Mouse (Mus musculus) urinary bladder, adult 18-20 months (tissue): ENCODE measurements around the gene Olfr1367.

Experiments
- DNase-seq, 2 experiments: peaks; one replicate each; pipeline ENCODE4 v3.0.0; 2022; ENCODE audit warnings: low spot score in 2 of 2, mixed read lengths in 2 of 2

Olfr1367 gene

DNA sequence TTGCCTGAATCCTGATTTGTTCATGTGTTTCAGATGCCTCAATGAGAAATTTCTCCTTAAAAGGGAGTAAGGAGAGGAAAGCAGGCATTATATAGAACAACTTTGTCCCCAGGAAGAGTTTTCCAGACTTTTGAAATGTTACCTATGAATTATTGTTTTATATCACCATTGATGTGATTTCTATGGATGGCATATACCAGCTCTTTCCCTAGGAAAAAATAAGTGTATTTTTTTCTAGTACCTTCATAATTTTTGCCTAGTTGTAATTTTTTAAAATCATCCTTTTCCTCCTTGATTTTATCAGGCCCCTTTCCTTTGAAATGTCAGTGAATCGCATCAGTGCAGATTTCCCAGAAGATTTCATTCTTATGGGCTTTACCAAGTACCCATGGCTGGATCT lies at the start of gene Olfr1367:
Olfr1367 (plus strand) TSS at position 301 of the 400 bp plus-strand sequence.
- no peak for DNase-seq

DNA sequence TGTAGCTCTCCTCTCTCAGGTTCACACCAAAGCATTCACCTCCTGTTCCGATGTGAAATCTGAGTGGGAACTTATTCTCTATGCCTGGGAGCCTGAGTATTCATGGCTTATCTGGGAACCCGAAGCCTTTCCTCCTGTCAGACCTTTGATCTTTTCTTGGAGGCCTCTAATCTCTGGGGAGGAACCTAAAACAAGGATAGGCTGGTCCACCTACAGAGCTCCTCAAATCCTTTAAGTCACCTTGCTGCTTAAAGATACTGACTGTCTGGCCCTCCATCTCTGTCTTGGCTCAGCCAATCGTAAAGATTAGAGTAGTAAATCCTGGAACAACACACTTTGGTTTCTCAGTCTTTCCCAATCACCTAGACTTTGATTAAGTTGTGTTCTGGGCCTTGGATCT lies 48.2 kb upstream of the Olfr1367 start:
- no peak for DNase-seq

- no peak for DNase-seq
Observed at GRCm38 (mm10) chr13:21304483-21305066, 42.1 kb upstream of the Olfr1367 start.

DNA sequence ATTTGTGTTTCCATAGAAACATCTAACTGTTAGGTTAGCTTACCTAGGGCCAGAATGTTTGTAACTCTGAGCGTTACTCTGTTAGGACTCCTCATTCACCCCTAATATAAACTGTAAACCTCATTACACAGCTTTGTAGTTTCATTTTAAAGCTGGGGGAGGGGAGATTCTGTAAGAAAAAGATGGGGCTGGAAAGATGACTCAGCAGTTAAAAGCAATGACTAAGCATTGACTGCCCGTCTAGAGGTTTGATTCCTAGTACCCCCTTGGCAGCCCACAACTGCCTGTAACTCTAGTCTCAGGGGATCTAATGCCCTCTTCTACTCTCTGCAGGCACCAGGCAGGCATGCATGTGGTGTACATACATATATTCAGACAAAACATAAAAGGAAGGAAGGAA lies 36.9 kb upstream of the Olfr1367 start:
- DNase-seq: no peak

DNA sequence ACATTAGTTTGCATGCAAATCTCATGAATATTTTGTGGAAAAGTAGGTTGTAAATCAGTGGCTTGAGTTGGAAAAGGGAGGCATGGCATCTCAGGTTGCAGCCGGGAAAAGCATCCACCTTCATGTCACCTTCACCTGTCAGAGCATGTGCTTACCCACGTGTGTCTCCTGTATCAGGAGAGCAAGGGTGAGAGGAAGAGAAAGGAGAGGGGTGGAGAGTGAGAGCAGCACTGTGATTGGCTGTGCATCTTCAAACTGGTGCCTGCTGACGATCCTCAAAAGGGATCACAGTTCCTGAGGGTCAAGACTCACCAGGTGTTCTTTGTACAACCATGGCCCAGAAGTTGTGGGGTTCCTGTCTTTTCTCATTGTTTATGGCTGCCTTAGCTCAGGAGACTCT lies 34.8 kb upstream of the Olfr1367 start, which contains the start of gene Gpx6:
Gpx6 (plus strand) TSS at position 200 of the 400 bp plus-strand sequence.
- DNase-seq: no peak

DNA sequence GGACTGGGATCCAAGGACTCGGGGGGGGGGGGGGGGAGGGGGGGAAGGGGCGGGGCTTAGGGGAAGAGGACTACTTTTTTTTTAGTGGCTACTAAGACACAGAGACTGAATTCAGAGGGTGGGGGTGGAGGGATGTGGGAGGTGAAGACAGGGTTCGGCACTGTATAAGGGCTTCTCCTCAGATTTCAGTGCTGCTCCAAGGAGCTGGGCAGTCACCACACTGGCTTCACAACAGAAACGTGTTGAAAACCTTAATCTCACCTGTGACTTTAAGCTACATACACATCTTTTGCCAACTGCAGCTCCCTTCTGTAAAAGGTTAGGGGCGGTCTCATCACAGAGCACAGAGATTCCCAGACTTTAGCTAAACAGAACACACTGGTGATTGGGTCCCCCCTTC lies 33.9 kb upstream of the Olfr1367 start:
- DNase-seq: no peak

GRCm38 (mm10) chr13:21313903-21314302 lies 32.8 kb upstream of the Olfr1367 start:
- no peak for DNase-seq

DNA sequence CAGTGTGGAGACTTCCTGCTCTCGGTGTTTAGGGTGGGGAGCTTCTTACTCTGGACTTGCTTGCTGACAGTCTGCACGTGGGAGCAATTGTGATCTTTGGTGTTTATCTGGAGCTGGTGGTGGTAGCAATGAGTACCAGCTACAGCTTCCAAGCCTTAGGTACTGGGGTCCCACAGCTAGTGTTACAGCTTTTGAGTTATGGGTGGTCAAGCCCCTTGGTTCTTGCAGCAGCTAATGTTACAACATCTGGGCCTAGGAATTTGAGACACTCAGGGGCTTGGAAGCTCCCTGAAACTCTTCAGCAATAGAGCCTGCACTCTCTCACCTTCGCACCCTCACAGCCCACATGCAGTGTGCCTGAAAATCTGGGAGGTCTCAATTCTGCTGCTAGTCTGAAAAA lies 26.4 kb upstream of the Olfr1367 start:
- no peak for DNase-seq

- DNase-seq: no peak
Observed at GRCm38 (mm10) chr13:21321890-21322494, 24.7 kb upstream of the Olfr1367 start.

GRCm38 (mm10) chr13:21322509-21323375 lies 24.0 kb upstream of the Olfr1367 start:
- no peak for DNase-seq

GRCm38 (mm10) chr13:21323405-21323804 lies 23.3 kb upstream of the Olfr1367 start:
- DNase-seq: no peak

DNA sequence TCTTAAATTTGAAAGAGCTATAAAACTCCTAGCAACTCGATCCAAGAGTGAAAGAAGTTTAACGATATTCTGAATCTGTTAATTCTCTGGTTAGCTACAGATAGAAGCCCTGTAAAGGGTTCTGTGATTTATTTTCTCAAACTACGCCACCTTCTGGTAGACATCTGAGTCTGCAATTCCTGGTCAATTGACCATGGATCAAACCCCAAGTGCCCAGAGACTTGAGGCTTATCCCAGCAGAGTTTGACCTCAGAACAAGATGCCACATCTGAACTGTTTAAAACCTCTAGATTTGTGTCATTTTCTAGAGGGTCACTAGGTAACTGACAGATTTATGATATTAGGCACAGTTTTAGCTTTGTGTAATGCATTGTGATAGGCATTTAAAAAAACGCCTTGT lies 20.5 kb upstream of the Olfr1367 start:
- no peak for DNase-seq

DNA sequence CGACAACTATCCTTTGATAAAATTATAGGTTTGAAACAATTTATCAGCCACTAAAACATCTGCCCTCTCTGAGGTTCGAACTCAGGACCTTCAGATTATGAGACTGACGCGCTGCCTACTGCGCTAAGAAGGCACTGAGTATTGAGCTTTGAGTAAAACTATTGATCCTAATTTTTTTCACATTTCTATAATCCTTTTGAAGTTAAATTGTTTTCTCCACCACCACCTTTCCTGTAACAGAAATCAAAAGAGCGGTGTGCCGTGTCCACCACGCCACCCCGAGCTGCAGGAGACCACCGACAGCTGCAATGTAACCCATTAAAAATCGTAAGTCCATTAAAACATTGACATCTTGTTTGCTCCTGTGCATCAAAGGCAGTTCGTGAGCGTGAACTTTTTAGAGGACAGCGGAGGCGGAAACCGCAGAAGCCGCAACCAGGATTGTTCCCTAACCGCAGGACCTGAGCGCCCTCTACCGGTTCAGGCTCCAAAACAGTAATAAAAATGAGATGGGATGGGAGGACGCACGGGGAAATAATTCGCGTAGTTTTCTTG lies 20.0 kb upstream of the Olfr1367 start:
- peak; percentile 55 to 71 for DNase-seq

- DNase-seq: no peak
Observed at GRCm38 (mm10) chr13:21327424-21327823, 19.3 kb upstream of the Olfr1367 start.

DNA sequence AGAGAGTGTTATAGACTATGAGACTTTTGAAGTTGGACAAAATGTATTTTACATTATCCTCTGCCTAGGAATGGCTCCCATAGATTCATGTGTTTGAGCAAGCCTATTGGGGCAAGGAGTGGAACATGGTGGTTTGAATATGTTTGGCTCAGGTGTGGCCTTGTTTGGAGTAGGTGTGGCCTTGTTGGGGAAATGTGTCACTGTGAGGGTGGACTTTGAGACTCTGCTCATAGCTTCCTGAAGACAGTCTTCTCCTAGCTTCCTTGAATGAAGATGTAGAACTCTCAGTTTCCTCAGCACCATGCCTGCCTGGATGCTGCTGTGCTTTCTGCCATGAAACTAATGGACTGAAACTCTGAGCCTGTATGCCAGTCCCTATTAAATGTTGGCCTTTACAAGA lies 3.9 kb downstream of the Olfr1367 start:
- DNase-seq: no peak

DNA sequence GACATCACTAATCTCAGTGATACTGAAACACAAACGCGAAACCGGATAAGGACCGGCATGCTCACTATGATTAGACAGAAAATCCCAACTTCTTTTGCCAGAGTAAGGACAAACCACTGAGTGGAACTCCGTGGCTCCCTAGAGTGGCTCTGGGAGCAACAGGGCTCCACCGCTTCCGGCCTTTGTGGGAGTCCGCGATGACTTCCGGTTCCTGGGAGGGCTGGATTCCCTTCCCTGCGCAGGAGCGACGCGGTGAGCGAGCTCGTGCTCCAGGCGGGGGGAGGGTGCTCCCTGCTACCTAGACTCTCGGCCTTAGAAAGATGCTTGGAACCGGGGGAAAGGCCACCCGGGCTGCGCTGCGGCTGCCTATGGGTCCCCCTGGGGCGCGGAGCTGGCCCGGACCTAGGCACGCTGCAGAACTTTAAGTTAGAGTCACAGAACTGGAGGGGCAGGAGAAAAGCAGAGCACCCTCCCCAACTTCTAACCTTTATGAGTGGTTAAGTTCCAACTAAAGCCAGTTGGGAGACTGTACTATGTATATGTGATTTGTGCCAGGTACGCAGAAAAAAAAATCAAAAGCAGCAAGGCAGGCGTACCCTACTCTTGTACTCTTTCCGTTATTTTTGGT lies 16.0 kb downstream of the Olfr1367 start, which contains the start of gene Zscan12:
Zscan12 (plus strand) TSS at position 200 of the 628 bp plus-strand sequence.
- peak; percentile 76 to 89 for DNase-seq

GRCm38 (mm10) chr13:21363719-21364118 lies 17.0 kb downstream of the Olfr1367 start:
- no peak for DNase-seq

DNA sequence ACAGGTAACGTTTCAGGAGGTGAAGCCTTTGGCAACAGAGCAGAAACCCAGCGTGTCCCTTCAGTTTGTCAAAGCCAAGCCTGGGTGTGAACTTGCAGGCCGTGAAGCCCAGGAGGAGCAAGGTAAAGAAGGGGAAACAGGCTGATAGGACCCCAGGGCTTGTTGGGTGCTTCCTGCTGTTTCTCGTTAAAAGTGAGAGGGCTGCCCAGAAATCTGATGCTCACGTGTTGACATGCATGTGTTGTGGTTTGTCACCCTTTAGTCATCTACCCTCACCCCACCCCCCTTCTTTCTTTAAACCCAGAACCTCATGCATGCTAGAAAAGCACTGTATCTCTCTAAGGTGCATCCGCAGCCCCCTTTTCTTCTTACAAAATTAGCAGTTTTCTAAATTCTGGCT lies 19.9 kb downstream of the Olfr1367 start:
- DNase-seq: no peak

DNA sequence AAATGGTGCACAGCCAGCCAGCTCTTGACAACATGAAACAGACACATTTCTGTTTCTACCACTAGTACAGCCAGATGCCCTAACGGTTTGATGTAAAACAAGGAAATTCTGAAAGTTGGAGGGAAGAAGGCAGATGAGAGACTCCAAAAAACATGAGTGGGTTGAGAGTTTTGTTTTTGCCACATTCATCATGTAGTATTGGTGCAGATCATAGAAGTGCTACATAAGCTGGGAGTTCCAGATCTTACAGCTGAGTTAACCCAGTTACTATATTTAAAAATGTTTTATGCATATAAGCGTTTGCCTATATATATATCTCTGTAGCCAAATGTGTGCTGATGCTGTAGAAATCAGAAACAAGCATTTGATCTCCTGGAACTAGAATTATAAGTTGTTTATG lies 26.0 kb downstream of the Olfr1367 start:
- no peak for DNase-seq

DNA sequence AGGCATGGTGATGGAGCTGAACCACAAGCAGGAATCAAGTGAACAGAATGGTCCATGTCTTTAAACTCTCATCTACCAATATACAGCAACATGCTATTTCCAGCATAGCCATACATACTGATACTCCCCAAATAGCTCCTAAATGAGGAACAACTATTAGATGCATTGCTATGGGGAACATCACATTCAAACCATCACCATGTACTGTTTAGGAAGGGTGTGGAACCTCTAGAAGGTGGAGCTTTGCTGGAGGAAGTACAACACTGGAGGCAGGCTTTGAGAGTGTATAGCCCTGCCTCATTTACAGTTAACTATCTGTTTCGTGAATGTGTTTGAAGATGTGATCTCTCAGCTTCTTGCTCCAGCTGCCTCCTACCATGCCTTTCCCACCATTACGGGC lies 31.1 kb downstream of the Olfr1367 start:
- no peak for DNase-seq

GRCm38 (mm10) chr13:21395211-21395610 lies 48.5 kb downstream of the Olfr1367 start:
- DNase-seq: no peak

DNA sequence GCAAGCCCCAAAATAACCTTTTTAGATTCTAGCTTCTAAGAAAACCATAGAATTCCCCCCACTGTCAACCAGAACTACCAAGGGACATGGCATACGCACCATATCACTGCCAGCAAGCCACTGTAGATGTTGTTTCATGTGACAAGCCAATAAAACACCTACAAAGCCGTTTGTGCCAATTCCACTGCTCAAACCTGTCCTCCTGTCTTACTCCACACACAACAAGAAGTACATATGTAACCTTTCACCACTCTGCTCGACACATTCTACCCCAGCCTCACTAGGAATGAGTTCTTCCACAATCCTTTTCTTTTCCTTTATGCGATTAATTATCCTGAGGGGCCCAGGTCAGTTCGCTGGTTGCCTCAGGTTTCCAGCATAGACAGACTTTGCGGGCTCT lies 48.9 kb downstream of the Olfr1367 start:
- no peak for DNase-seq
